Mouse (Mus musculus) cerebellum, adult 8-10 months (tissue): ENCODE measurements at regions not wholly inside any gene's neighbourhood (a gene's known extent, or its start where the extent isn't known, plus 50 kb on each side); places are given as distances from the start of the nearest gene placed in this dataset.
"Not testable (repeated sequence)": the region's sequence is repeated elsewhere in the genome, so short reads cannot be mapped to it uniquely, and the experiment has no call there.

Experiments
- DNase-seq: peaks from one replicate; pipeline ENCODE4 v3.0.0; 2022

GRCm38 (mm10) chr16:30687225-30687624 lies 87.7 kb downstream of the Fam43a start:
- no peak for DNase-seq

GRCm38 (mm10) chr16:30687682-30688081 lies 88.2 kb downstream of the Fam43a start:
- no peak for DNase-seq

- no peak for DNase-seq
These were observed 91.0 kb downstream of the Fam43a start for GRCm38 (mm10) chr16:30690531-30690930.

- no peak for DNase-seq
These were observed 92.4 kb downstream of the Fam43a start for GRCm38 (mm10) chr16:30691964-30692363.

- DNase-seq: no peak
These were observed 93.1 kb downstream of the Fam43a start for GRCm38 (mm10) chr16:30692541-30693141.

GRCm38 (mm10) chr16:30693206-30693605 lies 93.7 kb downstream of the Fam43a start:
- no peak for DNase-seq

GRCm38 (mm10) chr16:30693839-30694527 lies 94.5 kb downstream of the Fam43a start:
- no peak for DNase-seq

- no peak for DNase-seq
These were observed 96.2 kb downstream of the Fam43a start for GRCm38 (mm10) chr16:30695691-30696090.

- no peak for DNase-seq
These were observed 97.7 kb downstream of the Fam43a start for GRCm38 (mm10) chr16:30697209-30697608.

- DNase-seq: no peak
These were observed 98.3 kb downstream of the Fam43a start for GRCm38 (mm10) chr16:30697806-30698205.

- DNase-seq: no peak
These were observed 104.3 kb downstream of the Fam43a start for GRCm38 (mm10) chr16:30703831-30704230.

- DNase-seq: no peak
These were observed 110.0 kb downstream of the Fam43a start for GRCm38 (mm10) chr16:30709501-30709900.

- DNase-seq: no peak
These were observed 110.5 kb downstream of the Fam43a start for GRCm38 (mm10) chr16:30709975-30710374.

- no peak for DNase-seq
These were observed 113.0 kb downstream of the Fam43a start for GRCm38 (mm10) chr16:30712570-30712969.

- DNase-seq: not testable (repeated sequence)
These were observed 118.1 kb downstream of the Fam43a start for GRCm38 (mm10) chr16:30717577-30717976.

GRCm38 (mm10) chr16:30720791-30721190 lies 121.3 kb downstream of the Fam43a start:
- DNase-seq: no peak

- no peak for DNase-seq
These were observed 121.7 kb downstream of the Fam43a start for GRCm38 (mm10) chr16:30721223-30721622.

- no peak for DNase-seq
These were observed 122.8 kb downstream of the Fam43a start for GRCm38 (mm10) chr16:30722372-30722771.

- DNase-seq: no peak
These were observed 125.1 kb downstream of the Fam43a start for GRCm38 (mm10) chr16:30724591-30724990.

- DNase-seq: no peak
These were observed 133.4 kb downstream of the Fam43a start for GRCm38 (mm10) chr16:30732770-30733415.

GRCm38 (mm10) chr16:30733478-30733877 lies 134.0 kb downstream of the Fam43a start:
- DNase-seq: no peak

- DNase-seq: no peak
These were observed 135.8 kb downstream of the Fam43a start for GRCm38 (mm10) chr16:30735360-30735759.

GRCm38 (mm10) chr16:30735969-30736368 lies 136.4 kb downstream of the Fam43a start:
- DNase-seq: no peak

GRCm38 (mm10) chr16:30736662-30737326 lies 137.3 kb downstream of the Fam43a start:
- no peak for DNase-seq
